ENCODE assay signal across 14 mouse cellular contexts in the genomic region with DNA sequence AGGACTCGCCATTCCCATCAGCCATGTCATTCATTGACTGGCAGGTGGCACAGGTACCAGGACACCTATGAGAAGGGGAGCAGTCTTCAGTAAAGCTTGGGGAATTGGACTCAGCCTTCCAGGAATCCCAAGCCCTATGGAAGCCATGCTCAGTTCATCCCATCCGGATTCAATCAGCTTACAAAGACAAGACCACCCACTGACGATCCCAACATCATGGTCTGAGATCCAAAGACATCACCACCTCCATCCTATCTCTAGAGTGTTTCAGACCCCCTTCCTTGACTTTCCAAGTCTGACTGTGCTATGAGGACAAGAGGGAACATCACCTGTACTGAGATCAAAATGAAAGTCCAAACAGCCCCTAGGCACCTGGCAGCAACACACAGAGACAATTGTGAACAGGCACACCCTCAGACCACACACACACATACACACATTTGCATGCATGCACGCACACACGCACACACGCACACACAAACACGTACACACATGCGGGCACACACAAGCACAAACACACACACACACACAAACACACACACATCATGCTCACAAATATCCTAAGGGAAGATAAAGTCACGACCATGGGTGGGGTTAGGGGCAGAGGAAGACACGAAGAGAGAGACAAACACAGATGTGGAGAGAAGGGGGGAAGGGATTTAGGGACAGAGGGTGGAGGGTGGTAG. TPM values are rescaled to one million over a fixed set of nuclear protein-coding genes. Genes with fewer than 3 reads are reported as not detected.
DNase-seq lines count a peak whose midpoint lies in the region; ATAC-seq and TF ChIP-seq lines count a peak whose summit lies in the region.
"Not testable (repeated sequence)": the region's sequence is repeated elsewhere in the genome, so short reads cannot be mapped to it uniquely, and the experiment has no call there.
"Had no signal": no experiment of that assay in that cellular context is flagged by ENCODE, and none has a peak within 500 bp of the region (broad histone marks: within the 10 kb centered on the region; RNA-seq: fewer than 3 reads in every experiment).

No protein-coding gene starts in this region.

- peak; percentile 97 for DNase-seq in heart, adult 11 months
- DNase-seq in liver, embryonic 14.5 days (ENCODE audit: low read depth in 3 of 3, low spot score in 3 of 3) = not testable (repeated sequence)

- TF ChIP-seq CTCF in liver, embryonic 14.5 days (IDR thresholded peaks at IDR 0.05; ENCODE audit: low read depth) = not testable (repeated sequence)

- H3K4me1 ChIP-seq in forebrain, embryonic 12.5 days; hindbrain, embryonic 12.5 days; kidney, embryonic 15.5 days; liver, embryonic 14.5 days (replicated peaks; ENCODE audit: control insufficient read depth in 2 of 2, insufficient read depth in 2 of 2, low read length in 1 of 2); neural tube, embryonic 15.5 days: not testable (repeated sequence)

- not testable (repeated sequence) for H3K4me3 ChIP-seq in forebrain, embryonic 12.5 days (replicated peaks); hindbrain, embryonic 12.5 days; kidney, embryonic 15.5 days (replicated peaks); liver, embryonic 14.5 days (ENCODE audit: insufficient read depth in 1 of 2, low read depth in 2 of 2, low read length in 2 of 2); neural tube, embryonic 15.5 days (replicated peaks)

- TF ChIP-seq EP300 in liver, embryonic 14.5 days (IDR thresholded peaks at IDR 0.05; ENCODE audit: low read depth) = not testable (repeated sequence)

- H3K9me3 ChIP-seq in forebrain, embryonic 12.5 days = peaks cover 18% of the 10 kb centered on the region
- peaks cover 27% of the 10 kb centered on the region for H3K9me3 ChIP-seq in hindbrain, embryonic 12.5 days (replicated peaks)
- peaks cover 16% of the 10 kb centered on the region for H3K9me3 ChIP-seq in kidney, embryonic 15.5 days (replicated peaks)
- not testable (repeated sequence) for H3K9me3 ChIP-seq in liver, embryonic 14.5 days (ENCODE audit: control insufficient read depth, low read length)
- peaks cover 15% of the 10 kb centered on the region for H3K9me3 ChIP-seq in neural tube, embryonic 15.5 days (replicated peaks)

- H3K36me3 ChIP-seq in forebrain, embryonic 12.5 days (replicated peaks); hindbrain, embryonic 12.5 days; kidney, embryonic 15.5 days; liver, embryonic 14.5 days (replicated peaks; ENCODE audit: control insufficient read depth, insufficient read depth, low read depth); neural tube, embryonic 15.5 days: not testable (repeated sequence)

- not testable (repeated sequence) for H3K27ac ChIP-seq in forebrain, embryonic 12.5 days; hindbrain, embryonic 12.5 days; kidney, embryonic 15.5 days; liver, embryonic 14.5 days; neural tube, embryonic 15.5 days (replicated peaks)

- not testable (repeated sequence) for H3K4me2 ChIP-seq in forebrain, embryonic 12.5 days; hindbrain, embryonic 12.5 days (replicated peaks); kidney, embryonic 15.5 days; liver, embryonic 14.5 days (ENCODE audit: low read depth); neural tube, embryonic 15.5 days

- H3K27me3 ChIP-seq in forebrain, embryonic 12.5 days; hindbrain, embryonic 12.5 days; kidney, embryonic 15.5 days; liver, embryonic 14.5 days (ENCODE audit: control insufficient read depth, insufficient read depth, low read length); neural tube, embryonic 15.5 days (replicated peaks): not testable (repeated sequence)

- H3K9ac ChIP-seq in forebrain, embryonic 12.5 days; hindbrain, embryonic 12.5 days; kidney, embryonic 15.5 days; liver, embryonic 14.5 days (replicated peaks); neural tube, embryonic 15.5 days (replicated peaks): not testable (repeated sequence)

- peak; percentile 22 for ATAC-seq in activated CD4-positive, CD25-positive, alpha-beta regulatory T cell, adult 4 months
- ATAC-seq in forebrain, embryonic 12.5 days (ENCODE audit: low FRiP score) = peak; percentile 51
- peak; percentile 62 for ATAC-seq in hindbrain, embryonic 12.5 days (ENCODE audit: low FRiP score)
- peak; percentile 54 for ATAC-seq in kidney, embryonic 15.5 days (replicated peaks; ENCODE audit: low FRiP score)
- peak; percentile 32 for ATAC-seq in liver, embryonic 14.5 days (ENCODE audit: insufficient read depth)
- ATAC-seq in megakaryocyte-erythroid progenitor cell, adult 5-6 weeks (replicated peaks; ENCODE audit: low FRiP score, low TSS enrichment, poor library complexity, severe bottlenecking) = peak; percentile 18
- peak; percentile 49 for ATAC-seq in neural tube, embryonic 15.5 days (ENCODE audit: low FRiP score)

- 76% methylated on average over 10 of the region's 10 CpGs for WGBS in forebrain, embryonic 12.5 days
- WGBS in hindbrain, embryonic 12.5 days = 79% methylated on average over 10 of the region's 10 CpGs
- 80% methylated on average over 10 of the region's 10 CpGs for WGBS in kidney, embryonic 15.5 days
- WGBS in liver, embryonic 14.5 days (ENCODE audit: insufficient replicate concordance) = 54% methylated on average over 9 of the region's 10 CpGs
- WGBS in neural tube, embryonic 15.5 days = 77% methylated on average over 10 of the region's 10 CpGs

RNA-seq across cellular contexts. Expression of a gene that starts 0.7 kb away (rescaled TPM):
- polyA plus RNA-seq in activated CD4-positive, CD25-positive, alpha-beta regulatory T cell, adult 4 months (2017; shearing (Covaris generic)) = under 1 TPM in 1 of 2 experiments, not detected in 1; 0.24 TPM
- not detected in 2 replicates for polyA plus RNA-seq in forebrain, embryonic 12.5 days (2016; fragmentation: Nextera tagmentation; extraction: Ambion mirVana)
- polyA plus RNA-seq in hindbrain, embryonic 12.5 days (2016; fragmentation: Nextera tagmentation; extraction: Ambion mirVana) = not detected in 2 replicates
- polyA plus RNA-seq in kidney, embryonic 15.5 days (2015; fragmentation: Nextera tagmentation; extraction: Ambion mirVana) = not detected in 2 replicates
- polyA plus RNA-seq in liver, embryonic 14.5 days (2012; rRNA removed) = not detected in 2 replicates
- polyA plus RNA-seq in liver, embryonic 14.5 days (2014; fragmentation: Nextera tagmentation; extraction: Ambion mirVana) = not detected in 2 replicates
- not detected in 2 replicates for total RNA-seq in megakaryocyte-erythroid progenitor cell, adult 5-6 weeks (2014; fragmentation: Nextera tagmentation)
- not detected in 2 replicates for total RNA-seq in megakaryocyte-erythroid progenitor cell, adult 5-6 weeks (2017)
- not detected in 2 replicates for polyA plus RNA-seq in neural tube, embryonic 15.5 days (2015; fragmentation: Nextera tagmentation; extraction: Ambion mirVana)
- total RNA-seq: gastrocnemius, adult 18-20 months; layer of hippocampus, adult 8-10 months; left cerebral cortex, postnatal 25 days had no signal
- polyA plus RNA-seq: cerebellum, adult 2 months; embryonic facial prominence, embryonic 10.5 days; thymus, postnatal 0 days had no signal

RNA-seq across cellular contexts. Expression of a gene that starts 3.3 kb away (rescaled TPM):
- polyA plus RNA-seq in activated CD4-positive, CD25-positive, alpha-beta regulatory T cell, adult 4 months (2017; shearing (Covaris generic)) = not detected
- polyA plus RNA-seq in forebrain, embryonic 12.5 days (2016; fragmentation: Nextera tagmentation; extraction: Ambion mirVana) = not detected in 2 replicates
- polyA plus RNA-seq in hindbrain, embryonic 12.5 days (2016; fragmentation: Nextera tagmentation; extraction: Ambion mirVana) = not detected in 2 replicates
- polyA plus RNA-seq in kidney, embryonic 15.5 days (2015; fragmentation: Nextera tagmentation; extraction: Ambion mirVana) = not detected in 2 replicates
- not detected in 2 replicates for polyA plus RNA-seq in liver, embryonic 14.5 days (2012; rRNA removed)
- not detected in 2 replicates for polyA plus RNA-seq in liver, embryonic 14.5 days (2014; fragmentation: Nextera tagmentation; extraction: Ambion mirVana)
- total RNA-seq in megakaryocyte-erythroid progenitor cell, adult 5-6 weeks (2014; fragmentation: Nextera tagmentation) = not detected in 2 replicates
- not detected in 2 replicates for total RNA-seq in megakaryocyte-erythroid progenitor cell, adult 5-6 weeks (2017)
- not detected in 2 replicates for polyA plus RNA-seq in neural tube, embryonic 15.5 days (2015; fragmentation: Nextera tagmentation; extraction: Ambion mirVana)
- total RNA-seq: gastrocnemius, adult 18-20 months; layer of hippocampus, adult 8-10 months; left cerebral cortex, postnatal 25 days had no signal
- polyA plus RNA-seq: cerebellum, adult 2 months; embryonic facial prominence, embryonic 10.5 days; thymus, postnatal 0 days had no signal

RNA-seq across cellular contexts. Expression of a gene that starts 8.5 kb away (rescaled TPM):
- polyA plus RNA-seq in activated CD4-positive, CD25-positive, alpha-beta regulatory T cell, adult 4 months (2017; shearing (Covaris generic)) = not detected
- not detected in 2 replicates for polyA plus RNA-seq in forebrain, embryonic 12.5 days (2016; fragmentation: Nextera tagmentation; extraction: Ambion mirVana)
- polyA plus RNA-seq in hindbrain, embryonic 12.5 days (2016; fragmentation: Nextera tagmentation; extraction: Ambion mirVana) = not detected in 2 replicates
- polyA plus RNA-seq in kidney, embryonic 15.5 days (2015; fragmentation: Nextera tagmentation; extraction: Ambion mirVana) = not detected in 2 replicates
- not detected in 2 replicates for polyA plus RNA-seq in liver, embryonic 14.5 days (2012; rRNA removed)
- not detected in 2 replicates for polyA plus RNA-seq in liver, embryonic 14.5 days (2014; fragmentation: Nextera tagmentation; extraction: Ambion mirVana)
- not detected in 2 replicates for total RNA-seq in megakaryocyte-erythroid progenitor cell, adult 5-6 weeks (2014; fragmentation: Nextera tagmentation)
- not detected in 2 replicates for total RNA-seq in megakaryocyte-erythroid progenitor cell, adult 5-6 weeks (2017)
- not detected in 2 replicates for polyA plus RNA-seq in neural tube, embryonic 15.5 days (2015; fragmentation: Nextera tagmentation; extraction: Ambion mirVana)
- total RNA-seq: gastrocnemius, adult 18-20 months; left cerebral cortex, postnatal 25 days had no signal
- polyA plus RNA-seq: cerebellum, adult 2 months; embryonic facial prominence, embryonic 10.5 days; thymus, postnatal 0 days had no signal

RNA-seq across cellular contexts. Expression of a gene that starts 22.1 kb away (rescaled TPM):
- polyA plus RNA-seq in activated CD4-positive, CD25-positive, alpha-beta regulatory T cell, adult 4 months (2017; shearing (Covaris generic)) = 10 to 100 TPM; 62.5 to 73.9 TPM
- 61.5 and 62.7 TPM in 2 replicates for polyA plus RNA-seq in forebrain, embryonic 12.5 days (2016; fragmentation: Nextera tagmentation; extraction: Ambion mirVana)
- 65.1 and 78.8 TPM in 2 replicates for polyA plus RNA-seq in hindbrain, embryonic 12.5 days (2016; fragmentation: Nextera tagmentation; extraction: Ambion mirVana)
- polyA plus RNA-seq in kidney, embryonic 15.5 days (2015; fragmentation: Nextera tagmentation; extraction: Ambion mirVana) = 58.5 and 69.7 TPM in 2 replicates
- polyA plus RNA-seq in liver, embryonic 14.5 days (2012; rRNA removed) = 5.8 and 9.4 TPM in 2 replicates
- polyA plus RNA-seq in liver, embryonic 14.5 days (2014; fragmentation: Nextera tagmentation; extraction: Ambion mirVana) = 20.1 and 20.6 TPM in 2 replicates
- total RNA-seq in megakaryocyte-erythroid progenitor cell, adult 5-6 weeks (2014; fragmentation: Nextera tagmentation) = 39.0 and 52.4 TPM in 2 replicates
- 47.6 and 50.1 TPM in 2 replicates for total RNA-seq in megakaryocyte-erythroid progenitor cell, adult 5-6 weeks (2017)
- polyA plus RNA-seq in neural tube, embryonic 15.5 days (2015; fragmentation: Nextera tagmentation; extraction: Ambion mirVana) = 82.3 and 82.5 TPM in 2 replicates
